Mouse (Mus musculus): ENCODE data around the gene H3f3a. TPM values are rescaled to one million over a fixed set of nuclear protein-coding genes. Genes with fewer than 3 reads are reported as not detected.

H3f3a gene
- polyA plus RNA-seq, 1 experiment from 2014 or later: 2,557 TPM

DNA sequence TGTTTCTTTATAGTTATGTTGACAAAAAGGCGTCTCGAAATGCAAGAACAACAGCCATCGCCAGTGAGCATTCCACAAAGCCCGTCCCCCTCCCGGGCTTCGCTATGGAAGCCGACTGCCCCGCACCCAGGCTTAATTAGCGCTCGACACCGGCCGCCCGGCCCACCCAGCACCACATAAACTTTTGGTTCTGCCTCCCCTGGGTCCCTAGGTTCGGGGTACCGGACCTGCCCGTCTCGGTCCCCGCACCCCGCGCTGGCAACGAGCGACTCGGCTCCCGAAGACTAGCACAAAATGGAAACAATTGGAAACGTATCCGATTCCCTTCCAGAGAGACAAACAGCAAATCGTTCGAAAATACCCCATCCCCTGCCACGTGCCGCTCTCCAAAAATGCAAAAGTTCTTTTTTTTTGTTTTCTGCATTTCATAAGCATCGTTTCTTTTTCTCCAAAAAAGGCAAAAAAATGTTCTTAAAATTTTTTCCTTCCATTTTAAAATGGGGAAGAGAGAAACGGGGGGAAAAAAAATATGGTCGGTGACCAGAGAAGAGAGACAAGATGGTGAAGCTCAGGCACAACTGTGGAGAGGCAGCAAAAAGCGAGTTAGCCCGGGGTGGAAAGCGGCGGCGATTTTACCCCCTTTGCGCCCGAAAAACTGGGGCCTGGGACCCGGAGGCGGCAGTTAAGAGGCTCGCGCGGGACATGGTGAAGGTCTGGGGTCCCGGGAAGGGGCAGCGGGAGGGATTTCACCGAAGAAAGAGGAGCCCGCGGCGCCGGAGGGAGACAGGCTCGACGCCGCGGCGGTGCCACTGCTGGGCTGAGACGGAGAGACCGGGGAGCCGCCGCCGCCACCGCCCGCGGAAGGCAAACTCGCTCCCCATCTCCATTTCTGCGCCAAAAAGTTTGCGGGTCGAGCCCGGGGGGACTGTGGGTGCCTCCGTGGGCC, 1.0 kb downstream of the H3f3a start:
- peaks cover 14% of the 10 kb centered on the region; the same call in 1 of the 2 replicates for H3K36me3 ChIP-seq (ENCODE audit: insufficient read depth, low read length)
- WGBS: under 1% methylated on average over 71 of the region's 71 CpGs
- H3K9ac ChIP-seq (ENCODE audit: low read depth, low read length): peak overlapping the region; percentile 100
- peak; percentile 5; the same call in 1 of the 2 replicates for ATAC-seq (replicated peaks; ENCODE audit: low FRiP score, low read depth)
- no peaks in the 10 kb centered on the region for H3K9me3 ChIP-seq (replicated peaks; ENCODE audit: low read length)
- no peak for TF ChIP-seq CTCF (IDR thresholded peaks at IDR 0.05; ENCODE audit: low read depth)
- H3K4me2 ChIP-seq (ENCODE audit: low read length): peak overlapping the region; percentile 45
- no peaks in the 10 kb centered on the region for H3K27me3 ChIP-seq (ENCODE audit: insufficient read depth, low read length)
- peak overlapping the region; percentile 98 for H3K4me3 ChIP-seq (replicated peaks; ENCODE audit: low read depth, low read length)
- DNase-seq (ENCODE audit: low spot score): peak; percentile 78
- peak overlapping the region; percentile 100 for H3K27ac ChIP-seq
- H3K4me1 ChIP-seq (replicated peaks; ENCODE audit: insufficient read depth, low read length): peaks cover 12% of the 10 kb centered on the region; the same call in 1 of the 2 replicates

DNA sequence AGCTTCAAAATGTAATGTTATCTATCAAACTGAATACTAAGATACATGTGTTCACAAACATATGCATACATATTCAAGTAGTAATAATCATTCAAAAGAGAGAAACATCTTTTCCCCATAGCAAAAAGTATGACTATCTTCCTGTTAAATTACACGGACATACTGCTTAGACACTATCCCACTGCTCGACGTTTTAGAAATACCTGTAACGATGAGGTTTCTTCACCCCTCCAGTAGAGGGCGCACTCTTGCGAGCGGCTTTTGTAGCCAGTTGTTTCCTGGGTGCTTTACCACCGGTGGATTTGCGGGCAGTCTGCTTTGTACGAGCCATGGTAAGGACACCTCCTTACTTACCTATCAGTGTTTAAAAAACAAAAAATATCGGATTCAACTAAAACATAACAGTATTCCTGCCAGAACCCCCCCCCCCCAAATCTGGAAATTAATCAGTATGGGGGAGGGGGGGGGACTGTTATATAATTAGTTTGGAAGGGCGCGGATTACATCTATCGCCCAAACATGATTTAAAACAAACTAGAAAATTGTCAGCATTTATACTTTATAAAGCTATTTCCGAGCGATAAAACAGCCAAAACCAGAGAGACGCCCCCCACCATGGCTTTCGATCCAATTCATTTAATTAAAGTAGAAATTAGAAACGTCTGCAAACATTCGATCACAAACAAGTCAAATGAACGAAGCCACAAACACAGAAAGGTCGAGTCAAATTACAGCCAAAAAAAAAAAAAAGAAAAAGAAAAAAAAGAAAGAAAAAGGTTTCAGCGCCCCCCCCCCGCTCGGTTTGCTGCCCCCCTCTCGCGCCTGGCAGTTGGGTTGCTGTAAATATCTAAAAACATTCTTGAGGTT, 1.9 kb downstream of the H3f3a start:
- peak overlapping the region; percentile 98 for H3K4me3 ChIP-seq (replicated peaks; ENCODE audit: low read depth, low read length)
- peaks cover 23% of the 10 kb centered on the region for H3K36me3 ChIP-seq (ENCODE audit: insufficient read depth, low read length)
- peak; percentile 48 for DNase-seq (ENCODE audit: low spot score)
- peaks cover 12% of the 10 kb centered on the region; the same call in 1 of the 2 replicates for H3K4me1 ChIP-seq (replicated peaks; ENCODE audit: insufficient read depth, low read length)
- peak overlapping the region; percentile 45 for H3K4me2 ChIP-seq (ENCODE audit: low read length)
- WGBS: 2% methylated on average over 27 of the region's 27 CpGs
- H3K27ac ChIP-seq: peak overlapping the region; percentile 100
- peak; percentile 75 for TF ChIP-seq CTCF (IDR thresholded peaks at IDR 0.05; ENCODE audit: low read depth)
- no peaks in the 10 kb centered on the region for H3K9me3 ChIP-seq (replicated peaks; ENCODE audit: low read length)
- ATAC-seq (replicated peaks; ENCODE audit: low FRiP score, low read depth): no peak
- peak overlapping the region; percentile 100 for H3K9ac ChIP-seq (ENCODE audit: low read depth, low read length)
- H3K27me3 ChIP-seq (ENCODE audit: insufficient read depth, low read length): no peaks in the 10 kb centered on the region

DNA sequence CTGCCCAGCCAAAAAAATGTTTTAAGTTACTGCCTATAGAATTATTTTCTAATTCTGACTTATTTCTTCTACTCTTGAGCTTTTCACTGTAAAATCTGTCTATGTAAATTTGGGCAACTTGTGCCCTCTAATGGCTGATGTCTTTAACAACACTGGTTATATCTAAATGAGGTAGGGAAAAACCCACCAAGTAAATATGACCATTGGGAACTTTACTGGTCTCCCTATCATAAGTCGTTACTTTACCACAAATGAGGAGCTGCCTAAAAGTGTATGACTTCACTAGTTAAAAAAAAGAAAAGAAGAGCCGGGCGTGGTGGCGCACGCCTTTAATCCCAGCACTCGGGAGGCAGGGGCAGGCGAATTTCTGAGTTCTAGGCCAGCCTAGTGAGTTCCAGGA, 2.8 kb downstream of the H3f3a start:
- DNase-seq (ENCODE audit: low spot score) (peak; percentile 81), ATAC-seq (replicated peaks; ENCODE audit: low FRiP score, low read depth) (no peak)
- no peaks in the 10 kb centered on the region for H3K9me3 ChIP-seq (replicated peaks; ENCODE audit: low read length)
- H3K36me3 ChIP-seq (ENCODE audit: insufficient read depth, low read length): peaks cover 31% of the 10 kb centered on the region
- peaks cover 12% of the 10 kb centered on the region; the same call in 1 of the 2 replicates for H3K4me1 ChIP-seq (replicated peaks; ENCODE audit: insufficient read depth, low read length)
- H3K4me3 ChIP-seq (replicated peaks; ENCODE audit: low read depth, low read length): peak overlapping the region; percentile 98
- TF ChIP-seq CTCF (IDR thresholded peaks at IDR 0.05; ENCODE audit: low read depth): peak; percentile 51; the same call in 1 of the 2 replicates
- H3K4me2 ChIP-seq (ENCODE audit: low read length): peak overlapping the region; percentile 45
- H3K9ac ChIP-seq (ENCODE audit: low read depth, low read length): no peak overlapping the region
- H3K27me3 ChIP-seq (ENCODE audit: insufficient read depth, low read length): no peaks in the 10 kb centered on the region
- WGBS: 48% methylated on average over 7 of the region's 7 CpGs
- H3K27ac ChIP-seq: no peak overlapping the region

DNA sequence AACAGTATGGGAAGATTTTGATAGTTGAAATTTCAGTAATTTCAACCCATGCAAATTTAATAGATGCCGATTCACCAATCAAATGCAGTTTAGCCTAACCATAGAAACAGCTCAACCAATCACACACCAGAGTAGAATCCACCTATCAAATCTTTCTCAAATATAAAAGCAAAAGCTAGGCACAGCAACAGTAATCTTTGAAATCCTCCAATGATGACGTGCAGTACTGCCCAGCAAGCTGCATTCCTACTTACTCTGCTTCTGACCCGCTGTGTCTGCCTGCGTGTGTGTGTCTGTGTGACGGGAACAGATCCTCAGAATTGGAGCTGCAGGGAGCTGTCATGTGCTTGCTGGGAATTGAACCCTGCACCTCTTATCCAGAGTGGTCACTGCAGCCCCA, 4.9 kb downstream of the H3f3a start:
- ATAC-seq (replicated peaks; ENCODE audit: low FRiP score, low read depth): no peak
- 70% methylated on average over 5 of the region's 5 CpGs for WGBS
- H3K9me3 ChIP-seq (replicated peaks; ENCODE audit: low read length): no peaks in the 10 kb centered on the region
- peaks cover 5% of the 10 kb centered on the region; the same call in 1 of the 2 replicates for H3K4me1 ChIP-seq (replicated peaks; ENCODE audit: insufficient read depth, low read length)
- H3K9ac ChIP-seq (ENCODE audit: low read depth, low read length): no peak overlapping the region
- H3K36me3 ChIP-seq (ENCODE audit: insufficient read depth, low read length): peaks cover 52% of the 10 kb centered on the region
- DNase-seq (ENCODE audit: low spot score): no peak
- no peak overlapping the region for H3K4me2 ChIP-seq (ENCODE audit: low read length)
- H3K4me3 ChIP-seq (replicated peaks; ENCODE audit: low read depth, low read length): no peak overlapping the region
- no peaks in the 10 kb centered on the region for H3K27me3 ChIP-seq (ENCODE audit: insufficient read depth, low read length)
- no peak for TF ChIP-seq CTCF (IDR thresholded peaks at IDR 0.05; ENCODE audit: low read depth)
- H3K27ac ChIP-seq: no peak overlapping the region

DNA sequence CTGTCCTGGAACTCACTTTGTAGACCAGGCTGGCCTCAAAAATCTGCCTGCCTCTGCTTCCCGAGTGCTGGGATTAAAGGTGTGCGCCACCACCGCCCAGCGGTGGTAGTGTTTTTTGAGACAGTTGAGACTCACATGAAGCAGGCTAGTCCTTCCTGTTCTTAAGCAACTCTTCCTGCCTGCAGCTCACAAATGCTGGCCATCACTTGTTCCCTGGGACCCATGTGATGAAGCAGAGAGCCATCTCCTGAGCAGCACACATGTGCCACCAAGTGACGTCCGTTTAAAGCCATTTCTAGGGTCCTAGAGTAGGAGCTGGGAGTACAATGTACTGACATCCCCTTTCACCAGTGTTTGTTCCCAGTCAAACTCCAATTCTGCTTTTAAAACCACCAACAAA, 9.9 kb downstream of the H3f3a start:
- Histone ChIP-seq H3K27me3 (ENCODE audit: insufficient read depth, low read length) (no peaks in the 10 kb centered on the region), H3K9me3 (replicated peaks; ENCODE audit: low read length) (no peaks in the 10 kb centered on the region), H3K4me2 (ENCODE audit: low read length) (no peak overlapping the region), H3K36me3 (ENCODE audit: insufficient read depth, low read length) (peaks cover 54% of the 10 kb centered on the region), H3K4me1 (replicated peaks; ENCODE audit: insufficient read depth, low read length) (no peaks in the 10 kb centered on the region), H3K27ac (no peak overlapping the region), H3K4me3 (replicated peaks; ENCODE audit: low read depth, low read length) (no peak overlapping the region), H3K9ac (ENCODE audit: low read depth, low read length) (no peak overlapping the region)
- TF ChIP-seq CTCF (IDR thresholded peaks at IDR 0.05; ENCODE audit: low read depth): no peak
- DNase-seq (ENCODE audit: low spot score) (no peak), ATAC-seq (replicated peaks; ENCODE audit: low FRiP score, low read depth) (no peak)
- 90% methylated on average over 6 of the region's 6 CpGs for WGBS

DNA sequence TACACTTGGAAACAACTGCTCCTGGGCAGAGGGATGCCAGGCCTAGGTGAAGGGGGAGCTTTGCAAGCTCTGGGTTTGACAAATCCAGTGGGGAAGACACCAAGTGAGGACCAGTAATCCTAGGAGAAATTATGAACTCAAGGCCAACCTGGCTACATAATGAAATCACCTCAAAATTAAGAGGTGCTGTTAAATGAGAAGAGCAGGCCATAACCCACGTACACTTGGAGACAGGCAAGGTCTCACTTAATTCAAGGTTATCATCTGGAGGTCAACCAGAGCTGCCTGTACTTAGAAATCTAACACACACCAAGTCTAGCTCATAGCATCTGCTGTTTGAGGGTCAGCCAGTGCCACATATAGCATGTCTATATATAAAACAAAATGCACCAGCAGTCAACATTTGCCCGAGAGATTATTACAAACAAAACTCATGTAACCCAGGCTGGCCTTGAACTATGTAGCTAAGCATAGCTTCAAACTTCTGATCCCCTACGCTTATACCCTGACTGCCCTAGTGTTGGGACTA, 12.2 kb downstream of the H3f3a start:
- Histone ChIP-seq H3K9ac (ENCODE audit: low read depth, low read length) (no peak overlapping the region), H3K27me3 (ENCODE audit: insufficient read depth, low read length) (no peaks in the 10 kb centered on the region), H3K9me3 (replicated peaks; ENCODE audit: low read length) (no peaks in the 10 kb centered on the region), H3K36me3 (ENCODE audit: insufficient read depth, low read length) (peaks cover 37% of the 10 kb centered on the region), H3K4me2 (ENCODE audit: low read length) (no peak overlapping the region), H3K4me3 (replicated peaks; ENCODE audit: low read depth, low read length) (no peak overlapping the region), H3K27ac (no peak overlapping the region), H3K4me1 (replicated peaks; ENCODE audit: insufficient read depth, low read length) (no peaks in the 10 kb centered on the region)
- TF ChIP-seq CTCF (IDR thresholded peaks at IDR 0.05; ENCODE audit: low read depth): no peak
- ATAC-seq (replicated peaks; ENCODE audit: low FRiP score, low read depth) (no peak; the same call in 1 of the 2 replicates), DNase-seq (ENCODE audit: low spot score) (no peak)
- 80% methylated on average over 3 of the region's 3 CpGs for WGBS

Measured in kidney, postnatal 0 days (tissue).